Mouse (Mus musculus) embryonic facial prominence, embryonic 14.5 days (tissue): Measurements from ENCODE around the gene Fblim1. TPM values are rescaled to one million over a fixed set of nuclear protein-coding genes. Genes with fewer than 3 reads are reported as not detected.

Source experiments
- ATAC-seq: fragments of 200-750 bp; cut with Nextera tagmentation; 2 replicates; pipeline ENCODE4 v1.8.0; 2017; ENCODE audit warnings: low read depth, moderate number of reproducible peaks, moderate TSS enrichment
- DNase-seq: peaks from one replicate; pipeline ENCODE4 v3.0.0-alpha.2; 2015; ENCODE audit warnings: low spot score
- H3K27ac ChIP-seq: fragments of 300-500 bp; sonication (generic); replicated peaks from 2 replicates; pipeline ENCODE4 v1.5.1; 2014; ENCODE audit warnings: low read depth, mild to moderate bottlenecking, low read length, moderate library complexity
- H3K27me3 ChIP-seq: fragments of 300-500 bp; sonication (generic); replicated peaks from 2 replicates; pipeline ENCODE4 v1.6.1; 2014; ENCODE audit warnings: low read length; ENCODE audit not compliant: control insufficient read depth, insufficient read depth
- H3K36me3 ChIP-seq: fragments of 300-500 bp; sonication (generic); 2 replicates; pipeline ENCODE4 v1.6.1; 2014; ENCODE audit warnings: low read length, mixed read lengths; ENCODE audit not compliant: control insufficient read depth, insufficient read depth
- H3K4me1 ChIP-seq: fragments of 300-500 bp; sonication (generic); 2 replicates; pipeline ENCODE4 v1.6.1; 2014; ENCODE audit warnings: antibody characterized with exemption, low read length; ENCODE audit not compliant: control insufficient read depth, insufficient read depth
- H3K4me2 ChIP-seq: fragments of 300-500 bp; sonication (generic); 2 replicates; pipeline ENCODE4 v1.6.1; 2014; ENCODE audit warnings: low read depth, mild to moderate bottlenecking, low read length, moderate library complexity, mixed read lengths
- H3K4me3 ChIP-seq: fragments of 300-500 bp; sonication (generic); 2 replicates; pipeline ENCODE4 v1.5.1; 2014; ENCODE audit warnings: low read depth, mild to moderate bottlenecking, low read length
- H3K9ac ChIP-seq: fragments of 300-500 bp; sonication (generic); 2 replicates; pipeline ENCODE4 v1.6.1; 2014; ENCODE audit warnings: low read depth, mild to moderate bottlenecking, low read length, moderate library complexity, mixed read lengths
- H3K9me3 ChIP-seq: fragments of 300-500 bp; sonication (generic); 2 replicates; pipeline ENCODE4 v1.6.1; 2016; ENCODE audit warnings: low read length; ENCODE audit not compliant: control insufficient read depth
- WGBS: fragments of 180-500 bp; shearing (Covaris S2); extraction: QIAGEN DNeasy Blood & Tissue Kit; methylation state at CpG from one replicate; pipeline ENCODE4 v1.1.7; 2014; 5-methylcytosine and 5-hydroxymethylcytosine counted together
- polyA plus RNA-seq: library from polyadenylated mRNA; unstranded; fragments of >200 nt; fragmentation: Nextera tagmentation; extraction: Ambion mirVana; gene quantifications from 2 replicates; pipeline ENCODE4 v1.2.1, GENCODE M21; 2014

Gene Fblim1
- polyA plus RNA-seq, 1 experiment from 2014 or later: 22.8 TPM

DNA sequence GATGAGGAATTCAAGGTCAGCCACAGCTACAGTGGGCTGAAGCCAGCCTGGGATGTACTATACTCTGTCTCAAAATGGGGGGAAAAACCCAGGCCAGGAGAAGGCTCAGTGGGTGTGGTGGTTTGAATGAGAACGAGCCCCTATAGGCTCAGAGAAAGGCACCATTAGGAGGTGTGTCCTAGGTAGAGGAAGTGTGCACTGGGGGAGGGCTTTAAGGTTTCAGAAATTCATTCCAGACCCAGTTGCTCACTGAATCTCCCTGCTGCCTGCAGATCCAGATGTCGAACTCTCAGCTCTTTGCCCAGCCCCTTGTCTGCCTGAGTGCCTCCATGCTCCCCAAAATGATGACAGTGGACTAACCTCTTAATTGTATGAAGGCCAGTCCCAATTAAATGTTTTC lies 53.4 kb downstream of the Fblim1 start:
- Histone ChIP-seq H3K27me3 (no peaks in the 10 kb centered on the region), H3K9me3 (no peaks in the 10 kb centered on the region), H3K4me1 (peaks cover 6% of the 10 kb centered on the region), H3K4me3 (no peak overlapping the region), H3K27ac (peak overlapping the region; percentile 46), H3K4me2 (no peak overlapping the region), H3K36me3 (no peaks in the 10 kb centered on the region), H3K9ac (no peak overlapping the region)
- DNase-seq (peak; percentile 79), ATAC-seq (peak; percentile 91)
- WGBS: 11% methylated on average over 2 of the region's 2 CpGs

- peaks cover 6% of the 10 kb centered on the region for H3K4me1 ChIP-seq
- 18% methylated on average over 9 of the region's 9 CpGs for WGBS
- no peak for ATAC-seq
- peak overlapping the region; percentile 99 for H3K9ac ChIP-seq
- peak overlapping the region; percentile 87 for H3K4me3 ChIP-seq
- H3K4me2 ChIP-seq: peak overlapping the region; percentile 99
- H3K9me3 ChIP-seq: no peaks in the 10 kb centered on the region
- no peaks in the 10 kb centered on the region for H3K27me3 ChIP-seq
- no peak for DNase-seq
- H3K27ac ChIP-seq: peak overlapping the region; percentile 100
- no peaks in the 10 kb centered on the region for H3K36me3 ChIP-seq
These were observed 58.6 kb downstream of the Fblim1 start for GRCm38 (mm10) chr4:141547299-141547698.

- Histone ChIP-seq H3K9ac (peak overlapping the region; percentile 99), H3K4me3 (peak overlapping the region; percentile 87), H3K4me1 (0 out of 2 replicates have a peak, but pooled peaks cover 6% of the 10 kb centered on the region), H3K9me3 (no peaks in the 10 kb centered on the region), H3K4me2 (peak overlapping the region; percentile 99), H3K27ac (peak overlapping the region; percentile 100), H3K27me3 (no peaks in the 10 kb centered on the region), H3K36me3 (no peaks in the 10 kb centered on the region)
- under 1% methylated on average over 56 of the region's 98 CpGs for WGBS
- peak; percentile 88 for ATAC-seq
- peak; percentile 97 for DNase-seq
These were observed 59.3 kb downstream of the Fblim1 start for GRCm38 (mm10) chr4:141546334-141547200.

- Histone ChIP-seq H3K9me3 (no peaks in the 10 kb centered on the region), H3K9ac (peak overlapping the region; percentile 99), H3K27ac (peak overlapping the region; percentile 100), H3K4me1 (0 out of 2 replicates have a peak, but pooled peaks cover 6% of the 10 kb centered on the region), H3K27me3 (no peaks in the 10 kb centered on the region), H3K4me3 (peak overlapping the region; percentile 87), H3K36me3 (no peaks in the 10 kb centered on the region), H3K4me2 (peak overlapping the region; percentile 99)
- peak; percentile 99 for DNase-seq
- WGBS: under 1% methylated on average over 41 of the region's 56 CpGs
- peak; percentile 75 for ATAC-seq
These were observed 60.1 kb downstream of the Fblim1 start for GRCm38 (mm10) chr4:141545743-141546333.

DNA sequence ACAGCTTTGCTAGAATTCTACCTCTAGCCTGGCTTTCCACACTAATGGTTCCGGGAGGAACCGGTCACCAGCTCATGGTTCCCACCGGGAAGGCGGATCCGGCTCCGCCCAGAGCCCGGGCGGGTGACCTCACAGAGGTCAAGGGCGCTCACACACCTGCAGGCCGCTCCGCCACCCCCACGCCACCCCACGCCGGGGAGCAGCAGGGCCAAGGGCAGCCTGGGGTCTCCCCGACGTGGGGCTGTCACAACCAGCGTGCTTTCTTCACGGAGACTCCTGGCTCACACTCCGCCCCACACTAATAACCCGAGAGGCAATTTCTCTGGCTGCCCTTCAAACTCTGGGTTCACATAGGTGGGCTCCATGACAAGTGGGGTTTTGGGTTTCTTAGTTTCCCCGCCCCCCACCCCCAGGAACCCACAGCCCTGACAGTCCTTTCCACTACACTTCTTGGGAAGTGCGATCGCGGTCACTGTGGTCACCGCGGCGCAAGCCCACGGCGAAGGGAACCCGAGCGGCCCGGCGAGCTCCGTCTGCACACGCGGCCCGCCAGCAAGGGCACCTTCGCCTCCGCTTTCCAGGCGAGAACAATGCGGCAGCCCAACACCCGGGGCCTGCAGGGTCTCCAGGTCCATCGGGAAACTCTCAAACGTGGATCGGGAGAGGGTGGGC lies 60.7 kb downstream of the Fblim1 start:
- 0 out of 2 replicates have a peak, but pooled peaks cover 6% of the 10 kb centered on the region for H3K4me1 ChIP-seq
- H3K4me3 ChIP-seq: peak overlapping the region; percentile 87
- under 1% methylated on average over 35 of the region's 45 CpGs for WGBS
- peak overlapping the region; percentile 99 for H3K4me2 ChIP-seq
- peak overlapping the region; percentile 87 for H3K9ac ChIP-seq
- no peaks in the 10 kb centered on the region for H3K36me3 ChIP-seq
- ATAC-seq (peak; percentile 38), DNase-seq (peak; percentile 70)
- no peaks in the 10 kb centered on the region for H3K27me3 ChIP-seq
- no peaks in the 10 kb centered on the region for H3K9me3 ChIP-seq
- H3K27ac ChIP-seq: peak overlapping the region; percentile 100

- Histone ChIP-seq H3K4me3 (peak overlapping the region; percentile 87), H3K27ac (peak overlapping the region; percentile 100), H3K9me3 (no peaks in the 10 kb centered on the region), H3K9ac (peak overlapping the region; percentile 87; the same call in 1 of the 2 replicates), H3K4me1 (0 out of 2 replicates have a peak, but pooled peaks cover 6% of the 10 kb centered on the region), H3K27me3 (no peaks in the 10 kb centered on the region), H3K36me3 (no peaks in the 10 kb centered on the region), H3K4me2 (peak overlapping the region; percentile 99)
- ATAC-seq (no peak), DNase-seq (no peak)
- 43% methylated on average over 2 of the region's 2 CpGs for WGBS
These were observed 61.4 kb downstream of the Fblim1 start for GRCm38 (mm10) chr4:141544536-141544935.

DNA sequence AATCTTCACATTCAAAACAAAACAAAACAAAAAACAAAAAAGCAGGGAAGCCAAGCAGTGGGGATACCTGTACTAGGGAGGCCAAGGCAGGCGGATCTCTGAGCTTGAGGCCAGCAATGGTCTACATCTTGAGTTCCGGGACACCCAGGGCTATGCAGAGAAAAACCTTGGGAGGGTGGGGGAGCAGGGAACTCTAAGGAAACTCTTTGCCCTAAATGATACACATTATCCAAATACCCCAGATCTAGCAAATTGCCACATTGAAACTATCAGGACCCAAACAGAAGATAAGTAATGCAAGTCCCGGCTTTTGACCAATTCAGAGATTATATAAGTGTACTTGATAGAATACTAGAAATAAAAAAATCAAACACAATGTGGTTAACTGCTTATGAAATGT lies 62.3 kb downstream of the Fblim1 start:
- Histone ChIP-seq H3K9ac (no peak overlapping the region), H3K4me1 (0 out of 2 replicates have a peak, but pooled peaks cover 6% of the 10 kb centered on the region), H3K4me2 (no peak overlapping the region), H3K9me3 (no peaks in the 10 kb centered on the region), H3K36me3 (no peaks in the 10 kb centered on the region), H3K4me3 (no peak overlapping the region), H3K27me3 (no peaks in the 10 kb centered on the region), H3K27ac (no peak overlapping the region)
- no peak for ATAC-seq
- 77% methylated on average over 3 of the region's 3 CpGs for WGBS
- no peak for DNase-seq

GRCm38 (mm10) chr4:141541851-141542250 lies 64.0 kb downstream of the Fblim1 start:
- H3K4me3 ChIP-seq: no peak overlapping the region
- H3K9ac ChIP-seq: no peak overlapping the region
- H3K4me2 ChIP-seq: no peak overlapping the region
- ATAC-seq (no peak), DNase-seq (no peak)
- WGBS: 45% methylated on average over 7 of the region's 7 CpGs
- no peaks in the 10 kb centered on the region for H3K9me3 ChIP-seq
- no peaks in the 10 kb centered on the region for H3K27me3 ChIP-seq
- no peak overlapping the region for H3K27ac ChIP-seq
- H3K36me3 ChIP-seq: no peaks in the 10 kb centered on the region
- H3K4me1 ChIP-seq: no peaks in the 10 kb centered on the region
